Mouse (Mus musculus) layer of hippocampus, adult 11-12 months (tissue): ENCODE results near the gene Dmrtc1b.
"Not testable (repeated sequence)": the region's sequence is repeated elsewhere in the genome, so short reads cannot be mapped to it uniquely, and the experiment has no call there.

Experiments
- DNase-seq: peaks from one replicate; pipeline ENCODE4 v3.0.0; 2022; ENCODE audit warnings: low spot score

The Dmrtc1b gene

GRCm38 (mm10) chrX:102707535-102707934, at the start of gene Dmrtc1b, which contains the start of gene Gm9112:
Gene Dmrtc1b (plus strand): TSS chrX:102707865.
Gene Gm9112 (minus strand): TSS chrX:102707635.
- not testable (repeated sequence) for DNase-seq

- peak; percentile 44 for DNase-seq
Observed at GRCm38 (mm10) chrX:102660712-102661111, 47.0 kb upstream of the Dmrtc1b start.

DNA sequence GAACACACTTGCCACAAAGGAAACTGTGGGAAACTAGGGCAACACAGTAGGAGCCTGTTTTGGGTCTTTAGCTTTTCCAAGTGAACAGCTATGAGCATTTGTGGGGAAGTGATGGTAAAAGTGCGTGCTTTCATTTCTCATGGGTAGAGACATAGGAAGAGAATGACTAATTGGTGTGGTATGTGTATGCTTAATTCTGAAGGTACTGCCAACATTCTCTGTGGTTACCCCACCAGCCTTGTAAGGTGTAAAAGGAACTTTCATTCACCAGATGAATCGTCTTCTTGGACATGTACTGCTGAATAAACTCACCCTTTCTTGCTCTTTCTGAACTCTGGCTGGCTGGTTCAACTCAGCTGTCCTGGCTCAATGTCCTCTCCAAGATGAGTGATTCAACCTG, 41.0 kb upstream of the Dmrtc1b start:
- no peak for DNase-seq

DNA sequence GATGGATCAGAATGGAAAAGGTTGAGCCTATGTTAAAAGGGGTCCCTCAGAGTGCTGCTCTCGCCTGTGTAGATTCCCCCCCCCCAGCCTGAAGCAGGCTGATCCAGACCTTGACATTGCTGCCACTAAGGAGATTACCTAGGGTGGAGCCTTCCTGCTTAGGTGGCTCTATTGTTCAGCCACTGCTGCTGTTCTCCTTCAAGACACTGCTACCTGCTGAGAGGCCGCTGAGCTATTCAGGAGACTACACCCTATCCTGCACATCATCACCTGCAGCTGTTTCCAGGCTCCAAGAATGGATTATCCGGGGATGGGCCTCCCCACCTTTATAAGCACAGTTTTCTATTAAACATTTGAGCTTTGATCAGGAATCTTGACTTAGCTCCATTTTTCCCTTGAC, 23.0 kb upstream of the Dmrtc1b start:
- not testable (repeated sequence) for DNase-seq

DNA sequence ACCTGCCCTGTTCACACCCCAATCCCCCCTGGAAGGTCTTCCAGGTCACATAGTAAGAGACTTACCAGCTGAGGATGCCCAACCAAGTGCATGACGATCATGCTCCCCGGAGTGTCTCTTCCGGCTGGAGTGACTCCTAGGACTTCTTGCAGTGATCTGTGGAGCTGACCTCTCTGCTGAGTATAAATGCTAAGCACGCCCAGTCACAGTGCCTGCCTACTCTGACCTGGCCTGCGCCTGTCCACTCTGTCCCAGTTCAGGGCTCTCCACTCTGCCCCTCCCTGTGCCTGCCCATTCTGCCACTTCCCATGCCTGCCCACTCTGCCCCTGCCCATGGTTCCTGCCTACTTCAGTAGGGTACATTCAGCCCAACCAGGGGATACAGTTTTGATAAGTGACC, 20.8 kb upstream of the Dmrtc1b start, which contains the start of gene Gm3880:
Gene Gm3880 (minus strand): TSS at position 101 of the 400 bp plus-strand sequence.
- not testable (repeated sequence) for DNase-seq

GRCm38 (mm10) chrX:102689252-102689651, 18.4 kb upstream of the Dmrtc1b start:
- peak; percentile 6 for DNase-seq

DNA sequence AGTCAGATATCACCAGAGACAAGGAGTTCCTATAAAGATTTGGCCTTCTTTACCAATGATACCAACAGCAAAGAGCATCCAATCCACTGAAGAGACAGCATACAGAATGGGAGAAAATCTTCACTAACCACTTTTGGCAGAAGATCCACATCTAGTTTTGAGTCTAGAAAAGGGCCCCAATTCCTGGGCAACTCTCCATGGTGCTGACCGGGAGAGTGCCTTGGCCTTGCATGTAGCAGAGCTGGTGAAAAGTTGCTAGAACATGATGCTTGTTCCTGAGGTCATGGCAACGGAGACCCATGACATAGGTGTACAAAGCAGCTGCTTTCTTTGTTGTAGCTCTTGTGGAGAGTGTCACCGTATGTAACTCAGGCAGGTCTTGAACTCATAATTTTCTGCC, 7.0 kb upstream of the Dmrtc1b start:
- not testable (repeated sequence) for DNase-seq

- DNase-seq, result not testable (repeated sequence)
Observed at GRCm38 (mm10) chrX:102724226-102724625, 16.6 kb downstream of the Dmrtc1b start.
